8 mouse cellular contexts compared by ENCODE assay signal in the genomic region with DNA sequence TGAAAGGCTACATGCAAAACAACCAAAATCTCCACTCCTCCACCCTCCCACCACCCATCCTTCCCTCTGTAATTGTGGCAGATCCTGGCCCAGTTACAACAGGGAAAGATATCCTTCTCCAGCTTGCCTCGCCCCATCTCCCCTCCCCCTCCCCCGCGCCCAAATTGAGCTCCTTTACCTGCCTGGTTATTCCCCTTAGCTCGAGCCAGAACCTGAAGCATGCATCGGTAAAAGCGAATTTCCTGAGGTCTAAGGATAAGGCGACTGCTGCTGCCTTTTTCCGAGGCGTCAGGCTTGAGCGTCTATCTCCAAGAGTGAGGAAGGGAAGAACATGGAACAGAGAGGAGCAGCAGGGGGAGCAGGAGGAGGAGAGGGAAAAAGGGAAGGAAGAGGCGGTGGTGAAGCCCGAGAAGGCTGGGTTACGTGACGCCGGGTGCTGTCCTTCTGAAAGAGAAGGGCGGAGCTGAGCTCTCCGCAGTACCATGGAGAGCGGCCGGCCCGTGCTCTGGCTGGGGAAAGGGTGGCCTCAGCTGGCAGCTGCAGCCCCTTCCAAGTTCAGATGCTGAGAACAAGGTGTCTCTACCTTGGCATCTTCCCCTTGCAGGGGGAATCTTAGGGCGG. TPM values are rescaled to one million over a fixed set of nuclear protein-coding genes. Genes with fewer than 3 reads are reported as not detected.
DNase-seq lines count a peak whose midpoint lies in the region; ATAC-seq and TF ChIP-seq lines count a peak whose summit lies in the region.

No protein-coding gene starts in this region.

- H3K9me3 ChIP-seq in forebrain, embryonic 14.5 days (replicated peaks; ENCODE audit: control insufficient read depth, low read length), result peaks cover 10% of the 10 kb centered on the region
- peaks cover 11% of the 10 kb centered on the region for H3K9me3 ChIP-seq in hindbrain, embryonic 12.5 days (replicated peaks)
- peaks cover 12% of the 10 kb centered on the region for H3K9me3 ChIP-seq in midbrain, embryonic 14.5 days (ENCODE audit: control insufficient read depth, low read length)
- H3K9me3 ChIP-seq in stomach, postnatal 0 days (ENCODE audit: control insufficient read depth, low read length), result no peaks in the 10 kb centered on the region

- peak; percentile 83 for DNase-seq in R1 (ENCODE audit: low read depth, low spot score)
- peak; percentile 83 for DNase-seq in cerebellum, adult 11 months
- DNase-seq in forebrain, embryonic 14.5 days (ENCODE audit: low spot score), result peak; percentile 82
- peak; percentile 86 to 87 for DNase-seq in left cerebral cortex, postnatal 36 days (ENCODE audit: low spot score in 2 of 2)
- peak; percentile 88 for DNase-seq in midbrain, embryonic 14.5 days
- peak; percentile 47 for DNase-seq in stomach, postnatal 0 days (ENCODE audit: low spot score)
- no peak for DNase-seq in gastrocnemius, adult 18-20 months (ENCODE audit: low spot score)

- peak; percentile 95 for ATAC-seq in forebrain, embryonic 14.5 days
- ATAC-seq in hindbrain, embryonic 12.5 days (ENCODE audit: low FRiP score), result peak; percentile 96
- ATAC-seq in midbrain, embryonic 14.5 days (ENCODE audit: low FRiP score, low TSS enrichment), result peak; percentile 91
- peak; percentile 61; the same call in 1 of the 2 replicates for ATAC-seq in stomach, postnatal 0 days (ENCODE audit: low FRiP score, low TSS enrichment)

- H3K9ac ChIP-seq in forebrain, embryonic 14.5 days (ENCODE audit: low read length), result peak overlapping the region; percentile 69
- H3K9ac ChIP-seq in hindbrain, embryonic 12.5 days, result peak overlapping the region; percentile 65
- peak overlapping the region; percentile 53 for H3K9ac ChIP-seq in midbrain, embryonic 14.5 days (replicated peaks; ENCODE audit: low read length)
- H3K9ac ChIP-seq in stomach, postnatal 0 days (ENCODE audit: low read length), result no peak overlapping the region

- WGBS in forebrain, embryonic 14.5 days, result 1% methylated on average over 19 of the region's 21 CpGs
- WGBS in hindbrain, embryonic 12.5 days, result 2% methylated on average over 21 of the region's 21 CpGs
- WGBS in midbrain, embryonic 14.5 days, result 2% methylated on average over 21 of the region's 21 CpGs
- WGBS in stomach, postnatal 0 days, result 1% methylated on average over 20 of the region's 21 CpGs

- peak; percentile 58 for TF ChIP-seq CTCF in stomach, postnatal 0 days (IDR thresholded peaks at IDR 0.05; ENCODE audit: low read depth)

- H3K27me3 ChIP-seq in forebrain, embryonic 14.5 days (replicated peaks; ENCODE audit: control insufficient read depth, insufficient read depth, low read length), result no peaks in the 10 kb centered on the region
- H3K27me3 ChIP-seq in hindbrain, embryonic 12.5 days, result no peaks in the 10 kb centered on the region
- H3K27me3 ChIP-seq in midbrain, embryonic 14.5 days (ENCODE audit: control insufficient read depth, insufficient read depth, low read length), result no peaks in the 10 kb centered on the region
- no peaks in the 10 kb centered on the region for H3K27me3 ChIP-seq in stomach, postnatal 0 days (ENCODE audit: control insufficient read depth, insufficient read depth, low read length)

- no peaks in the 10 kb centered on the region for H3K4me1 ChIP-seq in forebrain, embryonic 14.5 days (ENCODE audit: control insufficient read depth, insufficient read depth, low read length)
- peaks cover 3% of the 10 kb centered on the region; the same call in 1 of the 2 replicates for H3K4me1 ChIP-seq in hindbrain, embryonic 12.5 days
- H3K4me1 ChIP-seq in midbrain, embryonic 14.5 days (ENCODE audit: control insufficient read depth, insufficient read depth, low read length), result 0 out of 2 replicates have a peak, but pooled peaks cover 2% of the 10 kb centered on the region
- H3K4me1 ChIP-seq in stomach, postnatal 0 days (replicated peaks; ENCODE audit: control insufficient read depth, insufficient read depth), result no peaks in the 10 kb centered on the region

- peak overlapping the region; percentile 43 for H3K4me3 ChIP-seq in forebrain, embryonic 14.5 days (ENCODE audit: low read depth, low read length)
- peak overlapping the region; percentile 48 for H3K4me3 ChIP-seq in hindbrain, embryonic 12.5 days
- peak overlapping the region; percentile 49 for H3K4me3 ChIP-seq in midbrain, embryonic 14.5 days (replicated peaks; ENCODE audit: low read depth, low read length)
- no peak overlapping the region for H3K4me3 ChIP-seq in stomach, postnatal 0 days (ENCODE audit: low read depth, low read length)

- intact Hi-C loops in left cerebral cortex, postnatal 36 days (cut with DNase I), result loop anchor here (5.0 kb wide), 1 partner anchor 285 kb away; no protein-coding TSS in a partner anchor

- H3K36me3 ChIP-seq in forebrain, embryonic 14.5 days (ENCODE audit: control insufficient read depth, insufficient read depth, low read length), result peaks cover 11% of the 10 kb centered on the region
- H3K36me3 ChIP-seq in hindbrain, embryonic 12.5 days, result peaks cover 17% of the 10 kb centered on the region
- H3K36me3 ChIP-seq in midbrain, embryonic 14.5 days (ENCODE audit: control insufficient read depth, insufficient read depth, low read length), result peaks cover 16% of the 10 kb centered on the region
- H3K36me3 ChIP-seq in stomach, postnatal 0 days (ENCODE audit: control insufficient read depth, insufficient read depth, low read length), result no peaks in the 10 kb centered on the region

- H3K27ac ChIP-seq in forebrain, embryonic 14.5 days (ENCODE audit: low read depth, low read length), result peak overlapping the region; percentile 87
- peak overlapping the region; percentile 89 for H3K27ac ChIP-seq in hindbrain, embryonic 12.5 days
- H3K27ac ChIP-seq in midbrain, embryonic 14.5 days (replicated peaks; ENCODE audit: low read depth, low read length), result peak overlapping the region; percentile 88
- no peak overlapping the region for H3K27ac ChIP-seq in stomach, postnatal 0 days (replicated peaks)

- H3K4me2 ChIP-seq in forebrain, embryonic 14.5 days (ENCODE audit: low read length), result peak overlapping the region; percentile 59
- peak overlapping the region; percentile 57 for H3K4me2 ChIP-seq in hindbrain, embryonic 12.5 days (replicated peaks)
- peak overlapping the region; percentile 53 for H3K4me2 ChIP-seq in midbrain, embryonic 14.5 days (ENCODE audit: low read length)
- peak overlapping the region; percentile 29 for H3K4me2 ChIP-seq in stomach, postnatal 0 days (replicated peaks; ENCODE audit: low read depth)

- no peak for TF ChIP-seq EP300 in stomach, postnatal 0 days (optimal IDR thresholded peaks at IDR 0.05)

RNA-seq across cellular contexts. Expression of gene Nrxn1, which starts 0.3 kb away (rescaled TPM):
- polyA plus RNA-seq in forebrain, embryonic 14.5 days (2014; fragmentation: Nextera tagmentation; extraction: Ambion mirVana), result 69.8 and 102 TPM in 2 replicates
- polyA plus RNA-seq in hindbrain, embryonic 12.5 days (2016; fragmentation: Nextera tagmentation; extraction: Ambion mirVana), result 48.8 and 52.7 TPM in 2 replicates
- total RNA-seq in left cerebral cortex, postnatal 36 days (2021), result 100 to 1,000 TPM; 571 to 623 TPM
- polyA plus RNA-seq in midbrain, embryonic 14.5 days (2014; fragmentation: Nextera tagmentation; extraction: Ambion mirVana), result 171 and 172 TPM in 2 replicates
- polyA plus RNA-seq in stomach, postnatal 0 days (2015; fragmentation: Nextera tagmentation; extraction: Ambion mirVana), result 1.9 and 2.3 TPM in 2 replicates
- 1 to 10 TPM in 1 of 2 experiments, under 1 TPM in 1; 0.62 to 1.0 TPM for total RNA-seq in gastrocnemius, adult 18-20 months (2021)

Comparison
In these comparisons a context has a peak if more than half of its experiments do, and no peak if none do; other contexts are left out.
1. RNA of gene Nrxn1, which starts 0.3 kb away (polyA plus RNA-seq): 171 to 172 TPM in midbrain, embryonic 14.5 days, 69.8 to 102 TPM in forebrain, embryonic 14.5 days and 48.8 to 52.7 TPM in hindbrain, embryonic 12.5 days; 1.9 to 2.3 TPM in stomach, postnatal 0 days; every median in the first group is over 10 times any median in the second.
2. Peak in every context shown above with its lines, with median percentiles within 50 percentile points of each other: ATAC-seq and H3K4me2 ChIP-seq.